Mouse (Mus musculus): Measurements from ENCODE around the gene Snx9. TPM values are rescaled to one million over a fixed set of nuclear protein-coding genes. Genes with fewer than 3 reads are reported as not detected.

Snx9 gene
- polyA plus RNA-seq, 1 experiment from 2014 or later: 29.6 TPM

DNA sequence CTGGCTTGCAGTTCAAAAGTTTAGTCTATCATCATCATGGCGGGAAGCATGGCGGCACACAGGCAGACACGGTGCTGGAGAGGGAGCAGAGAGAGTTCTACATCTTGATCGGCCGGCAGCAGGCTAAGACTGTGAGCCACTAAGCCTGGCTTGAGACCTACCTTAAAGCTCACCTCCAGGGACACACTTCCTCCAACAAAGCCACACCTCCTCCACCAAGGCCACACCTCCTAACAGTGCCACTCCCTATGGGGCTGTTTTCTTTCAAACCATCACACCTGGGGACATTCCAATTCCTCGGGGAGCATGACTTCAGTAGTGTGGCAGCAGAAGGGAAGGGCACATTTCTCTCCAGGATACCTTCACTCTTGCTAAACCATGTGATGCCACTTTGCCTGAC is 127.4 kb downstream of the Snx9 start:
- H3K27ac ChIP-seq (replicated peaks in 1 of 2; ENCODE audit: control insufficient read depth in 1 of 2, insufficient read depth in 1 of 2, low read depth in 2 of 2, low read length in 2 of 2): no peak overlapping the region
- H3K9me3 ChIP-seq (ENCODE audit: control insufficient read depth, low read length): no peaks in the 10 kb centered on the region
- no peak overlapping the region for H3K9ac ChIP-seq (ENCODE audit: low read length)
- no peaks in the 10 kb centered on the region for H3K27me3 ChIP-seq (ENCODE audit: control insufficient read depth, insufficient read depth, low read length)
- H3K4me3 ChIP-seq (ENCODE audit: control insufficient read depth in 1 of 2, insufficient read depth in 1 of 2, low read depth in 1 of 2, low read length in 2 of 2): no peak overlapping the region
- no peak overlapping the region for H3K4me2 ChIP-seq (ENCODE audit: low read length)
- 61% methylated on average over 6 of the region's 6 CpGs for WGBS
- no peaks in the 10 kb centered on the region; a peak in 1 of 4 replicates for H3K4me1 ChIP-seq (ENCODE audit: control insufficient read depth in 2 of 2, insufficient read depth in 2 of 2, low read length in 2 of 2)
- no peaks in the 10 kb centered on the region for H3K36me3 ChIP-seq (ENCODE audit: control insufficient read depth, insufficient read depth, low read length)
- ATAC-seq (ENCODE audit: insufficient number of reproducible peaks, insufficient read depth, low FRiP score, low read depth): no peak

GRCm38 (mm10) chr17:5969246-5969645 is 128.1 kb downstream of the Snx9 start:
- H3K27ac ChIP-seq (replicated peaks in 1 of 2; ENCODE audit: control insufficient read depth in 1 of 2, insufficient read depth in 1 of 2, low read depth in 2 of 2, low read length in 2 of 2): no peak overlapping the region
- no peak overlapping the region for H3K4me3 ChIP-seq (ENCODE audit: control insufficient read depth in 1 of 2, insufficient read depth in 1 of 2, low read depth in 1 of 2, low read length in 2 of 2)
- H3K36me3 ChIP-seq (ENCODE audit: control insufficient read depth, insufficient read depth, low read length): no peaks in the 10 kb centered on the region
- ATAC-seq (ENCODE audit: insufficient number of reproducible peaks, insufficient read depth, low FRiP score, low read depth): no peak
- H3K4me1 ChIP-seq (ENCODE audit: control insufficient read depth in 2 of 2, insufficient read depth in 2 of 2, low read length in 2 of 2): no peaks in the 10 kb centered on the region; a peak in 1 of 4 replicates
- H3K9me3 ChIP-seq (ENCODE audit: control insufficient read depth, low read length): no peaks in the 10 kb centered on the region
- H3K4me2 ChIP-seq (ENCODE audit: low read length): no peak overlapping the region
- no peaks in the 10 kb centered on the region for H3K27me3 ChIP-seq (ENCODE audit: control insufficient read depth, insufficient read depth, low read length)
- whole genome bisulfite sequencing: 81% methylated on average over 3 of the region's 3 CpGs
- no peak overlapping the region for H3K9ac ChIP-seq (ENCODE audit: low read length)

DNA sequence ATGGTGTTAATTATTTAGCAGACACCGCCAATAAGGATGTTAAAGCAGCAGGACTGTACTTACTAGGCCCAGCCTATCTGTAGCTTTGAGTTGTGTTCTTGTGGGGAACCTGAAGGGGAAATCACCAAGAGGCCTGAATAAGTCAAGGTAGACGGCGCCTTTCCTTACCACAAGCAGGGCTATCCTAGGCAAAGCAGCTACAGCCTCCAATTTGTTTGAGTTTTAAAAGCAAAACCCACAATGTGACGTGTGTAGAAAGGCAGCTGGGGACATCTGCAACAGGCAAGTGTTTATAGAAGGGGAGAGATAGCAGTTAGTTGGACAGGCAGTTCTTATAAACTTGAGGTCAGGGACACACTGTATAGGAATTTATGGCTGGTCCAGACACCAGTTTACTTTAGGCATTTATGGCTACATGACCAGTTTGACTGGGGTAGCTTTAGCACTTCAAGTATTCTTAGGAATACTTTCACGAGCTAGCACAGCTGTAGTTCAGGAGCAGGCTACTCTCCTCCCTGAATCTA is 129.2 kb downstream of the Snx9 start:
- peaks cover 3 to 4% of the 10 kb centered on the region in 2 experiments; a peak in 3 of 4 replicates for H3K4me1 ChIP-seq (ENCODE audit: control insufficient read depth in 2 of 2, insufficient read depth in 2 of 2, low read length in 2 of 2)
- H3K4me3 ChIP-seq (ENCODE audit: control insufficient read depth in 1 of 2, insufficient read depth in 1 of 2, low read depth in 1 of 2, low read length in 2 of 2): no peak overlapping the region
- H3K9me3 ChIP-seq (ENCODE audit: control insufficient read depth, low read length): no peaks in the 10 kb centered on the region
- WGBS: 80% methylated on average over 5 of the region's 5 CpGs
- H3K4me2 ChIP-seq (ENCODE audit: low read length): no peak overlapping the region
- ATAC-seq (ENCODE audit: insufficient number of reproducible peaks, insufficient read depth, low FRiP score, low read depth): no peak
- H3K27ac ChIP-seq (replicated peaks in 1 of 2; ENCODE audit: control insufficient read depth in 1 of 2, insufficient read depth in 1 of 2, low read depth in 2 of 2, low read length in 2 of 2): no peak overlapping the region
- H3K27me3 ChIP-seq (ENCODE audit: control insufficient read depth, insufficient read depth, low read length): no peaks in the 10 kb centered on the region
- H3K9ac ChIP-seq (ENCODE audit: low read length): no peak overlapping the region
- H3K36me3 ChIP-seq (ENCODE audit: control insufficient read depth, insufficient read depth, low read length): no peaks in the 10 kb centered on the region

GRCm38 (mm10) chr17:5973536-5973935 is 132.4 kb downstream of the Snx9 start:
- no peak for ATAC-seq (ENCODE audit: insufficient number of reproducible peaks, insufficient read depth, low FRiP score, low read depth)
- WGBS: 60% methylated on average over 8 of the region's 8 CpGs
- H3K4me3 ChIP-seq (ENCODE audit: control insufficient read depth in 1 of 2, insufficient read depth in 1 of 2, low read depth in 1 of 2, low read length in 2 of 2): no peak overlapping the region
- H3K36me3 ChIP-seq (ENCODE audit: control insufficient read depth, insufficient read depth, low read length): no peaks in the 10 kb centered on the region
- no peak overlapping the region for H3K4me2 ChIP-seq (ENCODE audit: low read length)
- no peaks in the 10 kb centered on the region for H3K9me3 ChIP-seq (ENCODE audit: control insufficient read depth, low read length)
- no peak overlapping the region for H3K27ac ChIP-seq (replicated peaks in 1 of 2; ENCODE audit: control insufficient read depth in 1 of 2, insufficient read depth in 1 of 2, low read depth in 2 of 2, low read length in 2 of 2)
- peaks cover 35% of the 10 kb centered on the region in 2 experiments for H3K4me1 ChIP-seq (ENCODE audit: control insufficient read depth in 2 of 2, insufficient read depth in 2 of 2, low read length in 2 of 2)
- no peak overlapping the region for H3K9ac ChIP-seq (ENCODE audit: low read length)
- H3K27me3 ChIP-seq (ENCODE audit: control insufficient read depth, insufficient read depth, low read length): no peaks in the 10 kb centered on the region

- H3K4me1 ChIP-seq (ENCODE audit: control insufficient read depth in 2 of 2, insufficient read depth in 2 of 2, low read length in 2 of 2): peaks cover 46 to 49% of the 10 kb centered on the region in 2 experiments
- no peaks in the 10 kb centered on the region for H3K27me3 ChIP-seq (ENCODE audit: control insufficient read depth, insufficient read depth, low read length)
- peak overlapping the region; percentile 43 for H3K4me2 ChIP-seq (ENCODE audit: low read length)
- H3K9ac ChIP-seq (ENCODE audit: low read length): peak overlapping the region; percentile 34; the same call in 1 of the 2 replicates
- H3K9me3 ChIP-seq (ENCODE audit: control insufficient read depth, low read length): no peaks in the 10 kb centered on the region
- ATAC-seq (ENCODE audit: insufficient number of reproducible peaks, insufficient read depth, low FRiP score, low read depth): peak; percentile 6; the same call in 1 of the 2 replicates
- peak overlapping the region; percentile 0 to 3; a peak in 2 of 4 replicates for H3K4me3 ChIP-seq (ENCODE audit: control insufficient read depth in 1 of 2, insufficient read depth in 1 of 2, low read depth in 1 of 2, low read length in 2 of 2)
- H3K27ac ChIP-seq (replicated peaks in 1 of 2; ENCODE audit: control insufficient read depth in 1 of 2, insufficient read depth in 1 of 2, low read depth in 2 of 2, low read length in 2 of 2): peak overlapping the region in 1 of 2 experiments; percentile 41; a peak in 1 of 4 replicates
- WGBS: 48% methylated on average over 23 of the region's 23 CpGs
- H3K36me3 ChIP-seq (ENCODE audit: control insufficient read depth, insufficient read depth, low read length): no peaks in the 10 kb centered on the region
Observed at GRCm38 (mm10) chr17:5975099-5975977, 134.2 kb downstream of the Snx9 start.

- ATAC-seq (ENCODE audit: insufficient number of reproducible peaks, insufficient read depth, low FRiP score, low read depth): no peak
- WGBS: 60% methylated on average over 20 of the region's 20 CpGs
- H3K4me1 ChIP-seq (ENCODE audit: control insufficient read depth in 2 of 2, insufficient read depth in 2 of 2, low read length in 2 of 2): peaks cover 48 to 53% of the 10 kb centered on the region in 2 experiments
- H3K9ac ChIP-seq (ENCODE audit: low read length): peak overlapping the region; percentile 41
- no peaks in the 10 kb centered on the region for H3K36me3 ChIP-seq (ENCODE audit: control insufficient read depth, insufficient read depth, low read length)
- H3K4me3 ChIP-seq (ENCODE audit: control insufficient read depth in 1 of 2, insufficient read depth in 1 of 2, low read depth in 1 of 2, low read length in 2 of 2): no peak overlapping the region
- no peaks in the 10 kb centered on the region for H3K9me3 ChIP-seq (ENCODE audit: control insufficient read depth, low read length)
- H3K27me3 ChIP-seq (ENCODE audit: control insufficient read depth, insufficient read depth, low read length): no peaks in the 10 kb centered on the region
- peak overlapping the region; percentile 43 for H3K4me2 ChIP-seq (ENCODE audit: low read length)
- H3K27ac ChIP-seq (replicated peaks in 1 of 2; ENCODE audit: control insufficient read depth in 1 of 2, insufficient read depth in 1 of 2, low read depth in 2 of 2, low read length in 2 of 2): peak overlapping the region; percentile 45 to 62
Observed at GRCm38 (mm10) chr17:5976221-5977055, 135.3 kb downstream of the Snx9 start.

All from heart, embryonic 14.5 days (tissue).